Mouse (Mus musculus): Measurements from ENCODE around the gene Gnptg. TPM values are rescaled to one million over a fixed set of nuclear protein-coding genes. Genes with fewer than 3 reads are reported as not detected.
"Not testable (repeated sequence)": the region's sequence is repeated elsewhere in the genome, so short reads cannot be mapped to it uniquely, and the experiment has no call there.

Gnptg gene
- total RNA-seq, 2 experiments from 2014 or later: 13.9 TPM

- intact Hi-C loops (cut with DNase I): no loop called here
- no peak for DNase-seq
These were observed 8.3 kb upstream of the Gnptg start for GRCm38 (mm10) chr17:25248033-25248750.

GRCm38 (mm10) chr17:25244239-25244638 lies 4.3 kb upstream of the Gnptg start:
- no peak for DNase-seq
- intact Hi-C loops (cut with DNase I): no loop called here

GRCm38 (mm10) chr17:25243131-25243780 lies 3.3 kb upstream of the Gnptg start:
- intact Hi-C loops (cut with DNase I): no loop called here
- DNase-seq: no peak

- intact Hi-C loops (cut with DNase I): no loop called here
- no peak for DNase-seq
These were observed 4.3 kb downstream of the Gnptg start for GRCm38 (mm10) chr17:25235635-25236034.

GRCm38 (mm10) chr17:25231621-25232020 lies 8.3 kb downstream of the Gnptg start:
- intact Hi-C loops (cut with DNase I); DNase-seq: not testable (repeated sequence)

- DNase-seq: no peak
- intact Hi-C loops (cut with DNase I): no loop called here
These were observed 9.2 kb downstream of the Gnptg start for GRCm38 (mm10) chr17:25230700-25231099.

GRCm38 (mm10) chr17:25230014-25230655 lies 9.8 kb downstream of the Gnptg start:
- DNase-seq; intact Hi-C loops (cut with DNase I): not testable (repeated sequence)

- intact Hi-C loops (cut with DNase I): no loop called here
- DNase-seq: no peak
These were observed 11.9 kb downstream of the Gnptg start for GRCm38 (mm10) chr17:25227991-25228390.

- no peak for DNase-seq
- intact Hi-C loops (cut with DNase I): no loop called here
These were observed 14.3 kb downstream of the Gnptg start for GRCm38 (mm10) chr17:25225659-25226058.

GRCm38 (mm10) chr17:25224586-25225222 lies 15.2 kb downstream of the Gnptg start:
- intact Hi-C loops (cut with DNase I): no loop called here
- DNase-seq: no peak

- DNase-seq: no peak
- intact Hi-C loops (cut with DNase I): no loop called here
These were observed 16.8 kb downstream of the Gnptg start for GRCm38 (mm10) chr17:25222951-25223601.

- intact Hi-C loops (cut with DNase I); DNase-seq: not testable (repeated sequence)
These were observed 17.4 kb downstream of the Gnptg start for GRCm38 (mm10) chr17:25222504-25222940.

GRCm38 (mm10) chr17:25221821-25222503 lies 18.0 kb downstream of the Gnptg start:
- intact Hi-C loops (cut with DNase I): no loop called here
- DNase-seq: peak; percentile 22 to 32

GRCm38 (mm10) chr17:25220746-25221145 lies 19.2 kb downstream of the Gnptg start:
- DNase-seq: no peak
- intact Hi-C loops (cut with DNase I): no loop called here

- DNase-seq: no peak
- intact Hi-C loops (cut with DNase I): no loop called here
These were observed 20.2 kb downstream of the Gnptg start for GRCm38 (mm10) chr17:25219492-25220295.

- DNase-seq: no peak
- intact Hi-C loops (cut with DNase I): no loop called here
These were observed 21.0 kb downstream of the Gnptg start for GRCm38 (mm10) chr17:25218967-25219366.

GRCm38 (mm10) chr17:25215431-25215830 lies 24.5 kb downstream of the Gnptg start:
- DNase-seq: no peak
- intact Hi-C loops (cut with DNase I): no loop called here

- intact Hi-C loops (cut with DNase I): no loop called here
- DNase-seq: peak in 1 of 2 experiments; percentile 10
These were observed 28.2 kb downstream of the Gnptg start for GRCm38 (mm10) chr17:25211705-25212104.
